Mouse (Mus musculus) frontal cortex, postnatal 14 days (tissue): ENCODE data around the gene Tas2r118.

ENCODE experiments used
- DNase-seq, 2 experiments: peaks; one replicate each; pipeline ENCODE4 v3.0.0; 2022; ENCODE audit warnings: low spot score in 2 of 2

Tas2r118 gene

DNA sequence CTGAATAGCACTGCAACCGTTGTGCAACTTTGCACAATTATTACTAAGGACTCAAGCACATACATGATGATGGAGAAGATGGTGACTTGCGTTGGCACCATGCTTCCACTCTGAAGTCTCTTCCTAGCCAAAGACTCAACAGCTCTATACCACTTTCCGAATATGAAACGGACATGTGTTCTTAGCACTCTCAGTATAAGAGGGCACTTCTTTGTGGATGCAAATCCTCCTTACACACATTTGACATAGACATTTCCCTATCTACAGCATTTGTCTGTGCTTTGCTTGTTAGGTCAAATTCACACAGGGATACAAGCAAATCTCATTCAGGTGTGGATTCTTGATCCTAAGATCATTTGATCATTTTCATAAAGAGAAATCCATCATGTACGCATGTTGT, at the start of gene Tas2r118:
TSS of gene Tas2r118 (minus strand) at position 101 of the 400 bp plus-strand sequence.
- DNase-seq: no peak

DNA sequence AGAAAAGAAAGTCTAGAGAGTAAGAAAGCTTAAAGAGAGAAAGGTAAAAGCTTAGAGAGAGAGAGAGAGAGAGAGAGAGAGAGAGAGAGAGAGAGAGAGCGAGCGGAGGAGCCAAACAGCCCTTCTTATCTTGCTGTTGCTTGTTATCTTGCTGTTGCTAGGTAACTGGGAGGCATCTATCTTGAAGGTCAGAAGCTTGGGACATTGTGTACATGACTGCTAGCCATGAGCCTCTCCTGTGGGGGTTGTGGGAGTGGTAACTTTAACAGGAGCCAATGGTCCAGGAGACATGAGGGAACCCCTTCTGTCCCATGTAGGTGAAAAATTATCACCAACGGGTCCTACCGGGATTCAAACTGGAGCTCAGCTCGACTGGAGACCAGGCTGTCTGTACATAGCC, 48.5 kb upstream of the Tas2r118 start:
- DNase-seq: no peak

DNA sequence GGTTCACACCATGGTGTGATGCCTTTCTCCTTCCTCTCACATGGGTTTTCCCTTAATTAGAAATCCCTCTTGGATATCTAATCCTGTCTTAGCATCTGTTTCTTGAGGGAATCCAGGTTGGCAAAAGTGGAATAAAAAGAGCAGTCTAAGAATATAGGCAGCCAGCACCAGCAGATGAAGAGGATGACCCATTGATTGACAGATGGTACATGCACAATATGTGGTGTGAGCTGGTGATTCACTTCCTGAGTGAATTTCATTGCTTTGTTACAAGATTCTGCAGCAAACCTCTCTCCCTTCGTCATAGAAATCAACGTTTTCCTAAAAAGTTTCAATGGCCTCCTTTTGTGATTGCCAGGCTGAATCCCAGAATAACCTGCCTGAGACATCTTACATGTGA, 23.4 kb upstream of the Tas2r118 start:
- DNase-seq: no peak

GRCm38 (mm10) chr6:23990687-23991387, 21.0 kb upstream of the Tas2r118 start:
- no peak for DNase-seq

DNA sequence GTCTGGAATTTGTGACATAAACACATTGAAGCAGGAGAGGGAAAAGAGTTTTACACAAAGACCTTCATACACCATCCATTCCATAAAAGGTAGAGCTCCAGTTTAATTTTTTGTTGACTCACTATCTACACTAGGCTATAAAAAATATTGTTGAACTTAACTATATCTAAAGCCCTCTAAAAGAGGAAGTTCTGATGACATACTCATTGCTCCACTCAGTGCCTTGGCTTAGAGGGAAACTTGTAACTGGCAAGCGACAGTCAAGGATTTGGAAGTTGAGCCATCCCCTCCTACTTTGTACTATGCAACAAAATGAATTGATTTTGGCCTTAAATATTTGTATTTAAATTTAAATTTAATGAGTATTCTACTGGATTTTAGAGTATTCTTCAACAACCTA, 16.4 kb upstream of the Tas2r118 start:
- DNase-seq: no peak

DNA sequence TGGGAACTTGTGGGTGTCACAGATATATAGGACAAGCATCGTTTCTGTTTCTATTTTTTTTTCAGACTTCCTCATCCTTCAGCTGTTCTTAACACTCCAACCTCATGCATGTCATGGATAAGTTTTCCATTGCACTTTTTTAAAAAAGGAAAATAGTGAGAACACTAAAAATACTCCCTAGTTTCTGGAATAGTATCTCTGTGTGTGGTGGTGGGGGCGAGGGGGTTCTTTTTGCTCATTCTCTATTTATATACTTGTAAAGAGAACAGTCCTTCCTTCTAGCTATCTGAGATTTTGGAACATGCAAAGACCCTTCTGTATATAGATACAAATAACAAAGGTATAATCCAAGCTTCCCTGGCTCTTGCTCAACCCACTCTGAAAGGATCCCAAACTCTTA, 2.9 kb downstream of the Tas2r118 start:
- DNase-seq: no peak

DNA sequence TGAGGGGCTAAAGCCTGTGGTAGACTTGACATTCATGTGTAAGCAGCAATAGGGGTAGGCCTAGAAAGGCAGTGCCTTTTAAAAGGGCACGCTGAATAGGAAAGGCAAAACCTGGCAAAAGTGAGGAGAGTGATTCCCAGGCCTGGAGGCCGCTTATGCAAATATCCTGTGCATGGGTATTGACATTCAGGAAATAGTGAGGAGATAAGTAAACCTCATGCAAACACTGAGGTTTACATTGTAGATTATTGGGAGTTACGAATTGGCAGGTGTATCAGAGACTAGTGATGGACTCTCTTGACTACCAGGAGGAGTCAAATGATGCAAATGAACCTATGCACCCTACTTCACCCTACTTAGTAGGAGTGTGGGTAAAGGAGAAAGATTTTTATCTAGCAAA, 3.9 kb downstream of the Tas2r118 start:
- DNase-seq: no peak

GRCm38 (mm10) chr6:23963741-23964140, 6.1 kb downstream of the Tas2r118 start:
- DNase-seq: no peak

DNA sequence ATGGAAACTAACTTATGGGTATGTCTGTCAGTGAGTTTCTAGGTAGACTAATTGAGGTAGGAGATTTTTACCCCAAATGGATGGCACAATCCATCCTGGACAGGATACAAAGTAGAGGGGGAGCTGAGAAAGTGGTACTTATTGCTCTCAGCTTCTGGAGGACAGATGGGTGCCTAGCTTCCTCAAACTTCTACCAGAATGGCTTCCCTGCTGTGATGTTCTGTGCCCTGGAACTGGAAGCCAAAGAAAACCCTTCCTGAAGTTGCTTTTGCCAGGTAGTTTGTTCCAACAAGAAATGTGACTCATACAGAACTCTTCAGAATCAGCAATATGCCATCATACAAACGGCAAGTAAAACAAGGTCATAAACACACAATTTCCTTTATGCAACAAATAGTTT, 29.1 kb downstream of the Tas2r118 start:
- DNase-seq: no peak

- no peak for DNase-seq
Measured at GRCm38 (mm10) chr6:23938575-23939488, 31.0 kb downstream of the Tas2r118 start.

GRCm38 (mm10) chr6:23936414-23936813, 33.4 kb downstream of the Tas2r118 start:
- no peak for DNase-seq

GRCm38 (mm10) chr6:23923806-23924205, 46.1 kb downstream of the Tas2r118 start:
- no peak for DNase-seq
